Mouse (Mus musculus) brain, embryonic 14.5 days (tissue): ENCODE measurements around the gene Pde4dip.

ENCODE experiments used
- CTCF ChIP-seq: fragments of 200-500 bp; IDR thresholded peaks from 2 replicates; pipeline ENCODE4 v1.5.1; 2012; ENCODE audit warnings: inconsistent platforms, mild to moderate bottlenecking, moderate library complexity, borderline replicate concordance; ENCODE audit not compliant: insufficient read depth, insufficient read length; ENCODE audit errors: extremely low read depth
- POLR2A ChIP-seq: fragments of 200-500 bp; IDR thresholded peaks from 2 replicates; pipeline ENCODE4 v1.6.1; 2012; ENCODE audit warnings: mild to moderate bottlenecking, inconsistent platforms, borderline replicate concordance; ENCODE audit not compliant: poor library complexity, insufficient read depth, insufficient read length, severe bottlenecking; ENCODE audit errors: extremely low read depth

- no peak for TF ChIP-seq POLR2A
- TF ChIP-seq CTCF = no peak
Measured at GRCm38 (mm10) chr3:97881576-97881975, 6.9 kb downstream of the Pde4dip start.
